Mouse (Mus musculus): ENCODE data around the gene Gm49486. TPM values are rescaled to one million over a fixed set of nuclear protein-coding genes. Genes with fewer than 3 reads are reported as not detected.
A peak's percentile ranks its signal among the peaks of the same experiment; 100 is the strongest.

Gene Gm49486
- polyA plus RNA-seq, 1 experiment from 2014 or later, result 0.94 TPM

- Histone ChIP-seq H3K27ac (ENCODE audit: low read length) (no peak overlapping the region), H3K27me3 (replicated peaks; ENCODE audit: control insufficient read depth, insufficient read depth, low read length) (peaks cover 20% of the 10 kb centered on the region), H3K4me1 (replicated peaks; ENCODE audit: control insufficient read depth, insufficient read depth, low read length) (peaks cover 17% of the 10 kb centered on the region), H3K9ac (replicated peaks; ENCODE audit: low read depth, low read length) (no peak overlapping the region), H3K36me3 (ENCODE audit: control insufficient read depth, insufficient read depth) (no peaks in the 10 kb centered on the region), H3K9me3 (ENCODE audit: control insufficient read depth, low read length) (no peaks in the 10 kb centered on the region), H3K4me2 (ENCODE audit: low read length) (peak overlapping the region; percentile 97), H3K4me3 (replicated peaks; ENCODE audit: low read length) (peak overlapping the region; percentile 57; the same call in 1 of the 2 replicates)
- ATAC-seq, result no peak
- WGBS, result 20% methylated on average over 13 of the region's 13 CpGs
These were observed 33.2 kb downstream of the Gm49486 start for GRCm38 (mm10) chr15:79262375-79262774.

GRCm38 (mm10) chr15:79262786-79263309, 33.7 kb downstream of the Gm49486 start:
- ATAC-seq, result no peak
- H3K4me2 ChIP-seq (ENCODE audit: low read length), result no peak overlapping the region

GRCm38 (mm10) chr15:79263726-79264125, 34.5 kb downstream of the Gm49486 start:
- Histone ChIP-seq H3K9ac (replicated peaks; ENCODE audit: low read depth, low read length) (no peak overlapping the region), H3K4me3 (replicated peaks; ENCODE audit: low read length) (no peak overlapping the region), H3K4me1 (replicated peaks; ENCODE audit: control insufficient read depth, insufficient read depth, low read length) (peaks cover 17% of the 10 kb centered on the region), H3K4me2 (ENCODE audit: low read length) (no peak overlapping the region), H3K27me3 (replicated peaks; ENCODE audit: control insufficient read depth, insufficient read depth, low read length) (peaks cover 20% of the 10 kb centered on the region), H3K9me3 (ENCODE audit: control insufficient read depth, low read length) (no peaks in the 10 kb centered on the region), H3K27ac (ENCODE audit: low read length) (no peak overlapping the region), H3K36me3 (ENCODE audit: control insufficient read depth, insufficient read depth) (no peaks in the 10 kb centered on the region)
- WGBS, result 88% methylated on average over 6 of the region's 6 CpGs
- ATAC-seq, result no peak

More at GRCm38 (mm10) chr15:79262786-79263309, 33.7 kb downstream of the Gm49486 start:
- Histone ChIP-seq H3K27ac (ENCODE audit: low read length) (no peak overlapping the region), H3K9ac (replicated peaks; ENCODE audit: low read depth, low read length) (no peak overlapping the region), H3K4me3 (replicated peaks; ENCODE audit: low read length) (no peak overlapping the region), H3K4me1 (replicated peaks; ENCODE audit: control insufficient read depth, insufficient read depth, low read length) (peaks cover 17% of the 10 kb centered on the region), H3K27me3 (replicated peaks; ENCODE audit: control insufficient read depth, insufficient read depth, low read length) (peaks cover 20% of the 10 kb centered on the region), H3K36me3 (ENCODE audit: control insufficient read depth, insufficient read depth) (no peaks in the 10 kb centered on the region), H3K9me3 (ENCODE audit: control insufficient read depth, low read length) (no peaks in the 10 kb centered on the region)
- 92% methylated on average over 3 of the region's 3 CpGs for WGBS

GRCm38 (mm10) chr15:79265384-79265783, 36.2 kb downstream of the Gm49486 start:
- WGBS, result 78% methylated on average over 4 of the region's 4 CpGs
- no peak for ATAC-seq

GRCm38 (mm10) chr15:79268521-79268920, 39.3 kb downstream of the Gm49486 start:
- peaks cover 11% of the 10 kb centered on the region for H3K4me1 ChIP-seq (replicated peaks; ENCODE audit: control insufficient read depth, insufficient read depth, low read length)
- no peak overlapping the region for H3K9ac ChIP-seq (replicated peaks; ENCODE audit: low read depth, low read length)
- H3K4me2 ChIP-seq (ENCODE audit: low read length), result no peak overlapping the region
- no peak overlapping the region for H3K27ac ChIP-seq (ENCODE audit: low read length)
- no peaks in the 10 kb centered on the region for H3K36me3 ChIP-seq (ENCODE audit: control insufficient read depth, insufficient read depth)
- H3K9me3 ChIP-seq (ENCODE audit: control insufficient read depth, low read length), result no peaks in the 10 kb centered on the region
- 29% methylated on average over 1 of the region's 1 CpGs for WGBS
- H3K27me3 ChIP-seq (replicated peaks; ENCODE audit: control insufficient read depth, insufficient read depth, low read length), result no peaks in the 10 kb centered on the region; the same call in 1 of the 2 replicates
- no peak for ATAC-seq
- H3K4me3 ChIP-seq (replicated peaks; ENCODE audit: low read length), result no peak overlapping the region

More at GRCm38 (mm10) chr15:79265384-79265783, 36.2 kb downstream of the Gm49486 start:
- H3K4me3 ChIP-seq (replicated peaks; ENCODE audit: low read length), result no peak overlapping the region
- H3K36me3 ChIP-seq (ENCODE audit: control insufficient read depth, insufficient read depth), result no peaks in the 10 kb centered on the region
- H3K4me2 ChIP-seq (ENCODE audit: low read length), result no peak overlapping the region
- H3K27ac ChIP-seq (ENCODE audit: low read length), result no peak overlapping the region
- peaks cover 18% of the 10 kb centered on the region for H3K27me3 ChIP-seq (replicated peaks; ENCODE audit: control insufficient read depth, insufficient read depth, low read length)
- no peaks in the 10 kb centered on the region for H3K9me3 ChIP-seq (ENCODE audit: control insufficient read depth, low read length)
- H3K4me1 ChIP-seq (replicated peaks; ENCODE audit: control insufficient read depth, insufficient read depth, low read length), result peaks cover 20% of the 10 kb centered on the region
- no peak overlapping the region for H3K9ac ChIP-seq (replicated peaks; ENCODE audit: low read depth, low read length)

- peak; percentile 81 for ATAC-seq
- Histone ChIP-seq H3K27ac (ENCODE audit: low read length) (no peak overlapping the region), H3K9ac (replicated peaks; ENCODE audit: low read depth, low read length) (peak overlapping the region; percentile 60), H3K27me3 (replicated peaks; ENCODE audit: control insufficient read depth, insufficient read depth, low read length) (no peaks in the 10 kb centered on the region), H3K4me2 (ENCODE audit: low read length) (peak overlapping the region; percentile 97), H3K4me1 (replicated peaks; ENCODE audit: control insufficient read depth, insufficient read depth, low read length) (peaks cover 11% of the 10 kb centered on the region), H3K4me3 (replicated peaks; ENCODE audit: low read length) (peak overlapping the region; percentile 51), H3K9me3 (ENCODE audit: control insufficient read depth, low read length) (no peaks in the 10 kb centered on the region), H3K36me3 (ENCODE audit: control insufficient read depth, insufficient read depth) (no peaks in the 10 kb centered on the region)
- under 1% methylated on average over 33 of the region's 33 CpGs for WGBS
These were observed 41.3 kb downstream of the Gm49486 start for GRCm38 (mm10) chr15:79270317-79271123.

- H3K27me3 ChIP-seq (replicated peaks; ENCODE audit: control insufficient read depth, insufficient read depth, low read length), result no peaks in the 10 kb centered on the region
- peak overlapping the region; percentile 47 for H3K9ac ChIP-seq (replicated peaks; ENCODE audit: low read depth, low read length)
- no peaks in the 10 kb centered on the region for H3K36me3 ChIP-seq (ENCODE audit: control insufficient read depth, insufficient read depth)
- H3K4me3 ChIP-seq (replicated peaks; ENCODE audit: low read length), result peak overlapping the region; percentile 51
- no peaks in the 10 kb centered on the region for H3K9me3 ChIP-seq (ENCODE audit: control insufficient read depth, low read length)
- no peak overlapping the region for H3K27ac ChIP-seq (ENCODE audit: low read length)
- peak; percentile 27; the same call in 1 of the 2 replicates for ATAC-seq
- WGBS, result 14% methylated on average over 17 of the region's 17 CpGs
- peaks cover 11% of the 10 kb centered on the region for H3K4me1 ChIP-seq (replicated peaks; ENCODE audit: control insufficient read depth, insufficient read depth, low read length)
- H3K4me2 ChIP-seq (ENCODE audit: low read length), result peak overlapping the region; percentile 97
These were observed 42.0 kb downstream of the Gm49486 start for GRCm38 (mm10) chr15:79271124-79271746.

- peaks cover 11% of the 10 kb centered on the region for H3K4me1 ChIP-seq (replicated peaks; ENCODE audit: control insufficient read depth, insufficient read depth, low read length)
- H3K36me3 ChIP-seq (ENCODE audit: control insufficient read depth, insufficient read depth), result no peaks in the 10 kb centered on the region
- ATAC-seq, result no peak
- H3K27ac ChIP-seq (ENCODE audit: low read length), result no peak overlapping the region
- H3K27me3 ChIP-seq (replicated peaks; ENCODE audit: control insufficient read depth, insufficient read depth, low read length), result no peaks in the 10 kb centered on the region
- no peaks in the 10 kb centered on the region for H3K9me3 ChIP-seq (ENCODE audit: control insufficient read depth, low read length)
- 67% methylated on average over 10 of the region's 10 CpGs for WGBS
- H3K9ac ChIP-seq (replicated peaks; ENCODE audit: low read depth, low read length), result no peak overlapping the region
- H3K4me2 ChIP-seq (ENCODE audit: low read length), result no peak overlapping the region
- H3K4me3 ChIP-seq (replicated peaks; ENCODE audit: low read length), result no peak overlapping the region
These were observed 43.8 kb downstream of the Gm49486 start for GRCm38 (mm10) chr15:79273020-79273419.

GRCm38 (mm10) chr15:79277728-79278127, 48.5 kb downstream of the Gm49486 start:
- ATAC-seq, result no peak
- Histone ChIP-seq H3K4me1 (replicated peaks; ENCODE audit: control insufficient read depth, insufficient read depth, low read length) (no peaks in the 10 kb centered on the region), H3K4me2 (ENCODE audit: low read length) (no peak overlapping the region), H3K36me3 (ENCODE audit: control insufficient read depth, insufficient read depth) (no peaks in the 10 kb centered on the region), H3K4me3 (replicated peaks; ENCODE audit: low read length) (no peak overlapping the region), H3K27ac (ENCODE audit: low read length) (no peak overlapping the region), H3K9ac (replicated peaks; ENCODE audit: low read depth, low read length) (no peak overlapping the region), H3K27me3 (replicated peaks; ENCODE audit: control insufficient read depth, insufficient read depth, low read length) (no peaks in the 10 kb centered on the region), H3K9me3 (ENCODE audit: control insufficient read depth, low read length) (no peaks in the 10 kb centered on the region)
- WGBS, result 68% methylated on average over 10 of the region's 10 CpGs

Data from forebrain, embryonic 16.5 days (tissue).